Mouse (Mus musculus): ENCODE results near the gene Cbwd1. TPM values are rescaled to one million over a fixed set of nuclear protein-coding genes. Genes with fewer than 3 reads are reported as not detected.

Gene Cbwd1
- polyA plus RNA-seq, 1 experiment from 2014 or later: 12.4 TPM

- no peaks in the 10 kb centered on the region for H3K27me3 ChIP-seq (ENCODE audit: control insufficient read depth, insufficient read depth, low read depth, low read length)
- H3K4me3 ChIP-seq (ENCODE audit: low read depth, low read length): no peak overlapping the region
- no peak overlapping the region for H3K4me2 ChIP-seq (ENCODE audit: low read length)
- H3K27ac ChIP-seq (ENCODE audit: low read length): no peak overlapping the region
- H3K9me3 ChIP-seq (replicated peaks; ENCODE audit: control insufficient read depth, low read length, poor library complexity, severe bottlenecking): no peaks in the 10 kb centered on the region
- H3K4me1 ChIP-seq (ENCODE audit: control insufficient read depth, insufficient read depth, low read length): no peaks in the 10 kb centered on the region
- no peak for ATAC-seq
- no peak overlapping the region for H3K9ac ChIP-seq (ENCODE audit: low read depth, low read length)
- no peaks in the 10 kb centered on the region for H3K36me3 ChIP-seq (ENCODE audit: control insufficient read depth, insufficient read depth, low read length)
Observed at GRCm38 (mm10) chr19:24945521-24946262, 15.7 kb downstream of the Cbwd1 start.

- Histone ChIP-seq H3K9me3 (replicated peaks; ENCODE audit: control insufficient read depth, low read length, poor library complexity, severe bottlenecking) (no peaks in the 10 kb centered on the region), H3K4me3 (ENCODE audit: low read depth, low read length) (no peak overlapping the region), H3K9ac (ENCODE audit: low read depth, low read length) (no peak overlapping the region), H3K27me3 (ENCODE audit: control insufficient read depth, insufficient read depth, low read depth, low read length) (no peaks in the 10 kb centered on the region), H3K4me2 (ENCODE audit: low read length) (no peak overlapping the region), H3K36me3 (ENCODE audit: control insufficient read depth, insufficient read depth, low read length) (no peaks in the 10 kb centered on the region), H3K27ac (ENCODE audit: low read length) (no peak overlapping the region), H3K4me1 (ENCODE audit: control insufficient read depth, insufficient read depth, low read length) (no peaks in the 10 kb centered on the region)
- 33% methylated on average over 1 of the region's 1 CpGs for WGBS
- no peak for ATAC-seq
Observed at GRCm38 (mm10) chr19:24937084-24937483, 24.3 kb downstream of the Cbwd1 start.

GRCm38 (mm10) chr19:24929041-24929440, 32.4 kb downstream of the Cbwd1 start:
- ATAC-seq: no peak
- Histone ChIP-seq H3K4me1 (ENCODE audit: control insufficient read depth, insufficient read depth, low read length) (no peaks in the 10 kb centered on the region), H3K36me3 (ENCODE audit: control insufficient read depth, insufficient read depth, low read length) (no peaks in the 10 kb centered on the region), H3K4me3 (ENCODE audit: low read depth, low read length) (no peak overlapping the region), H3K9me3 (replicated peaks; ENCODE audit: control insufficient read depth, low read length, poor library complexity, severe bottlenecking) (no peaks in the 10 kb centered on the region), H3K9ac (ENCODE audit: low read depth, low read length) (no peak overlapping the region), H3K27me3 (ENCODE audit: control insufficient read depth, insufficient read depth, low read depth, low read length) (no peaks in the 10 kb centered on the region), H3K4me2 (ENCODE audit: low read length) (no peak overlapping the region), H3K27ac (ENCODE audit: low read length) (no peak overlapping the region)
- WGBS: 12% methylated on average over 1 of the region's 1 CpGs

GRCm38 (mm10) chr19:24920866-24921265, 40.5 kb downstream of the Cbwd1 start:
- Histone ChIP-seq H3K36me3 (ENCODE audit: control insufficient read depth, insufficient read depth, low read length) (peaks cover 4% of the 10 kb centered on the region), H3K9ac (ENCODE audit: low read depth, low read length) (no peak overlapping the region), H3K4me3 (ENCODE audit: low read depth, low read length) (no peak overlapping the region), H3K4me1 (ENCODE audit: control insufficient read depth, insufficient read depth, low read length) (no peaks in the 10 kb centered on the region), H3K9me3 (replicated peaks; ENCODE audit: control insufficient read depth, low read length, poor library complexity, severe bottlenecking) (no peaks in the 10 kb centered on the region), H3K4me2 (ENCODE audit: low read length) (no peak overlapping the region), H3K27ac (ENCODE audit: low read length) (no peak overlapping the region), H3K27me3 (ENCODE audit: control insufficient read depth, insufficient read depth, low read depth, low read length) (no peaks in the 10 kb centered on the region)
- ATAC-seq: no peak
- WGBS: 88% methylated on average over 5 of the region's 5 CpGs

DNA sequence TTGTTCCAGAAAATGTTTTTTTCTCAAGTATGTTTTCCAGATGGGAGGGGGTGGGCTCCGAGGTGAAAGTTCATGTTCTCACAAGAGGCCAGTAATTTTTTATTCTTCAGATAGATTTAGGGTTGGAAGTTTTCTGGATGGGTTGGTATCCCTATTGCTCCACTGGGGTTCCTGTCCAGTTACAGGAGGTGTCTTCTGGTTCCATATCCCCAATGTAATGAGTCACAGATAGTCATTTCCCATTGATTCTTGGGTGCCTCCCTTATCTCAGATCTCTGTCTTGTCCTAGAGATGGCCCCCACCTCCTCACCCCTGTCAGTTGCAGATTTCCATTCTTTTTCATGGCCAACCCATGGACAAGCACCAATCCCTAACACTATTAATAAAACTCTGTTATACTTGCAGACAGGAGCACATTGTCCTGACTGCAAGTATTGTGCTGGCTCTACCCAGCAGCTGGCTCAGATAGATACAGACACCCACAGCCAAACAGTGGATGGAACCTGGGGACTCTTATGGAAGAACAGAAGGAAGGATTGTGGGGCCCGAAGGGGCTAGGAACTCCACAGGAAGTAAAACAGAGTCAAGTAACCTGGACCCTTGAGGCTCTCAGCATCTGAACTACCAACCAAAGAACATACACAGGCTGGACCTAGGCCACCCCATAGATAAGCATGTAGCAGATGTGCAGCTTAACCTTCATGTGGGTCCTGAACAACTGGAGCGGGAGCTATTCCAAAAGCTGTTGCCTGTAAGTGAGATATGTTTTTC, 52.8 kb downstream of the Cbwd1 start:
- Histone ChIP-seq H3K27me3 (ENCODE audit: control insufficient read depth, insufficient read depth, low read depth, low read length) (peaks cover 7% of the 10 kb centered on the region), H3K4me2 (ENCODE audit: low read length) (no peak overlapping the region), H3K36me3 (ENCODE audit: control insufficient read depth, insufficient read depth, low read length) (no peaks in the 10 kb centered on the region), H3K9me3 (replicated peaks; ENCODE audit: control insufficient read depth, low read length, poor library complexity, severe bottlenecking) (no peaks in the 10 kb centered on the region), H3K27ac (ENCODE audit: low read length) (no peak overlapping the region), H3K4me3 (ENCODE audit: low read depth, low read length) (no peak overlapping the region), H3K9ac (ENCODE audit: low read depth, low read length) (no peak overlapping the region), H3K4me1 (ENCODE audit: control insufficient read depth, insufficient read depth, low read length) (no peaks in the 10 kb centered on the region)
- ATAC-seq: no peak
- WGBS: 87% methylated on average over 3 of the region's 3 CpGs

GRCm38 (mm10) chr19:24907655-24908054, 53.8 kb downstream of the Cbwd1 start:
- ATAC-seq: no peak
- Histone ChIP-seq H3K4me2 (ENCODE audit: low read length) (no peak overlapping the region), H3K36me3 (ENCODE audit: control insufficient read depth, insufficient read depth, low read length) (no peaks in the 10 kb centered on the region)

GRCm38 (mm10) chr19:24902821-24903220, 58.6 kb downstream of the Cbwd1 start:
- H3K4me3 ChIP-seq (ENCODE audit: low read depth, low read length): no peak overlapping the region
- H3K9ac ChIP-seq (ENCODE audit: low read depth, low read length): no peak overlapping the region
- no peak for ATAC-seq
- H3K27ac ChIP-seq (ENCODE audit: low read length): no peak overlapping the region
- 54% methylated on average over 2 of the region's 2 CpGs for WGBS
- H3K27me3 ChIP-seq (ENCODE audit: control insufficient read depth, insufficient read depth, low read depth, low read length): peaks cover 46% of the 10 kb centered on the region
- H3K4me2 ChIP-seq (ENCODE audit: low read length): no peak overlapping the region
- H3K36me3 ChIP-seq (ENCODE audit: control insufficient read depth, insufficient read depth, low read length): no peaks in the 10 kb centered on the region
- H3K9me3 ChIP-seq (replicated peaks; ENCODE audit: control insufficient read depth, low read length, poor library complexity, severe bottlenecking): no peaks in the 10 kb centered on the region
- peaks cover 15% of the 10 kb centered on the region for H3K4me1 ChIP-seq (ENCODE audit: control insufficient read depth, insufficient read depth, low read length)

More at GRCm38 (mm10) chr19:24907655-24908054, 53.8 kb downstream of the Cbwd1 start:
- Histone ChIP-seq H3K27ac (ENCODE audit: low read length) (no peak overlapping the region), H3K9me3 (replicated peaks; ENCODE audit: control insufficient read depth, low read length, poor library complexity, severe bottlenecking) (no peaks in the 10 kb centered on the region), H3K27me3 (ENCODE audit: control insufficient read depth, insufficient read depth, low read depth, low read length) (peaks cover 15% of the 10 kb centered on the region), H3K9ac (ENCODE audit: low read depth, low read length) (no peak overlapping the region), H3K4me3 (ENCODE audit: low read depth, low read length) (no peak overlapping the region), H3K4me1 (ENCODE audit: control insufficient read depth, insufficient read depth, low read length) (no peaks in the 10 kb centered on the region)
- WGBS: 96% methylated on average over 5 of the region's 6 CpGs

DNA sequence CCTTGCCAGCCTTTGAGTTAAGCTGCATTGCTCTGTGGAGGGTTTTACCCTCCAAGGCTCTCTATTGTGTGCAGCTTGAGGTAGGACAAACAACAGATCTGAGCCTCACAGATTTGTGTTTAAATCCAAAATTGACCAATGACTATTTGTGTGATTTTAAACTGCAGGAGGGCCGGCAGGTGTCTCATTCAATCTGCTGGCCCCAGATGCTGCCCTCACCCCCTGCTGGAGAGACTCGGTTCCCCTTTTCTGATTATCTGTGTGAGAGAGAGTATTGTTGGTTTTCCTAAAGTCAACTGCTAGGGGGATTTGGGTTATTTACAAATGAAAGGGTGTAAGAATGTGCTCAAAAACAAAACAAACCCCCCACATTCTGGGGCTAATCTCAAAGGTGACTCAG, 59.2 kb downstream of the Cbwd1 start:
- H3K36me3 ChIP-seq (ENCODE audit: control insufficient read depth, insufficient read depth, low read length): no peaks in the 10 kb centered on the region
- peaks cover 50% of the 10 kb centered on the region for H3K27me3 ChIP-seq (ENCODE audit: control insufficient read depth, insufficient read depth, low read depth, low read length)
- H3K4me2 ChIP-seq (ENCODE audit: low read length): no peak overlapping the region
- H3K4me1 ChIP-seq (ENCODE audit: control insufficient read depth, insufficient read depth, low read length): peaks cover 19% of the 10 kb centered on the region
- no peaks in the 10 kb centered on the region for H3K9me3 ChIP-seq (replicated peaks; ENCODE audit: control insufficient read depth, low read length, poor library complexity, severe bottlenecking)
- H3K4me3 ChIP-seq (ENCODE audit: low read depth, low read length): no peak overlapping the region
- H3K27ac ChIP-seq (ENCODE audit: low read length): no peak overlapping the region
- ATAC-seq: no peak
- H3K9ac ChIP-seq (ENCODE audit: low read depth, low read length): no peak overlapping the region
- WGBS: 6% methylated on average over 2 of the region's 2 CpGs

- Histone ChIP-seq H3K36me3 (ENCODE audit: control insufficient read depth, insufficient read depth, low read length) (no peaks in the 10 kb centered on the region), H3K27ac (ENCODE audit: low read length) (no peak overlapping the region), H3K27me3 (ENCODE audit: control insufficient read depth, insufficient read depth, low read depth, low read length) (peaks cover 54% of the 10 kb centered on the region), H3K9me3 (replicated peaks; ENCODE audit: control insufficient read depth, low read length, poor library complexity, severe bottlenecking) (no peaks in the 10 kb centered on the region), H3K9ac (ENCODE audit: low read depth, low read length) (no peak overlapping the region), H3K4me3 (ENCODE audit: low read depth, low read length) (no peak overlapping the region), H3K4me2 (ENCODE audit: low read length) (no peak overlapping the region), H3K4me1 (ENCODE audit: control insufficient read depth, insufficient read depth, low read length) (peaks cover 21% of the 10 kb centered on the region)
- ATAC-seq: no peak
- 3% methylated on average over 3 of the region's 3 CpGs for WGBS
Observed at GRCm38 (mm10) chr19:24901666-24902065, 59.7 kb downstream of the Cbwd1 start.
